Mouse (Mus musculus) stomach, embryonic 15.5 days (tissue): Measurements from ENCODE around the gene Ptpn21. TPM values are rescaled to one million over a fixed set of nuclear protein-coding genes. Genes with fewer than 3 reads are reported as not detected.

ENCODE experiments used
- ATAC-seq: fragments of 200-750 bp; cut with Nextera tagmentation; 2 replicates; pipeline ENCODE4 v1.8.0; 2017; ENCODE audit warnings: low read depth, moderate number of reproducible peaks, moderate TSS enrichment; ENCODE audit not compliant: insufficient read depth, low FRiP score
- H3K27ac ChIP-seq: fragments of 300-500 bp; sonication (generic); 2 replicates; pipeline ENCODE4 v1.5.1; 2015; ENCODE audit warnings: mild to moderate bottlenecking, inconsistent platforms
- H3K27me3 ChIP-seq: fragments of 300-500 bp; sonication (generic); replicated peaks from 2 replicates; pipeline ENCODE4 v1.6.1; 2015; ENCODE audit warnings: inconsistent platforms
- H3K36me3 ChIP-seq: fragments of 300-500 bp; sonication (generic); 2 replicates; pipeline ENCODE4 v1.6.1; 2015; ENCODE audit warnings: inconsistent platforms
- H3K4me1 ChIP-seq: fragments of 300-500 bp; sonication (generic); 2 replicates; pipeline ENCODE4 v1.6.1; 2015; ENCODE audit warnings: inconsistent platforms
- H3K4me2 ChIP-seq: fragments of 300-500 bp; sonication (generic); 2 replicates; pipeline ENCODE4 v1.6.1; 2015; ENCODE audit warnings: mild to moderate bottlenecking, inconsistent platforms
- H3K4me3 ChIP-seq: fragments of 300-500 bp; sonication (generic); replicated peaks from 2 replicates; pipeline ENCODE4 v1.5.1; 2015; ENCODE audit warnings: inconsistent platforms
- H3K9ac ChIP-seq: fragments of 300-500 bp; sonication (generic); 2 replicates; pipeline ENCODE4 v1.6.1; 2015; ENCODE audit warnings: inconsistent platforms
- H3K9me3 ChIP-seq: fragments of 300-500 bp; sonication (generic); 2 replicates; pipeline ENCODE4 v1.6.1; 2016; ENCODE audit warnings: inconsistent platforms
- WGBS: fragments of 180-500 bp; shearing (Covaris S2); methylation state at CpG from one replicate; pipeline ENCODE4 v1.1.7; 2015; 5-methylcytosine and 5-hydroxymethylcytosine counted together
- polyA plus RNA-seq: library from polyadenylated mRNA; unstranded; fragments of >200 nt; fragmentation: Nextera tagmentation; extraction: Ambion mirVana; gene quantifications from 2 replicates; pipeline ENCODE4 v1.2.1, GENCODE M21; 2015

The Ptpn21 gene
- polyA plus RNA-seq, 1 experiment from 2014 or later, result 9.9 TPM

DNA sequence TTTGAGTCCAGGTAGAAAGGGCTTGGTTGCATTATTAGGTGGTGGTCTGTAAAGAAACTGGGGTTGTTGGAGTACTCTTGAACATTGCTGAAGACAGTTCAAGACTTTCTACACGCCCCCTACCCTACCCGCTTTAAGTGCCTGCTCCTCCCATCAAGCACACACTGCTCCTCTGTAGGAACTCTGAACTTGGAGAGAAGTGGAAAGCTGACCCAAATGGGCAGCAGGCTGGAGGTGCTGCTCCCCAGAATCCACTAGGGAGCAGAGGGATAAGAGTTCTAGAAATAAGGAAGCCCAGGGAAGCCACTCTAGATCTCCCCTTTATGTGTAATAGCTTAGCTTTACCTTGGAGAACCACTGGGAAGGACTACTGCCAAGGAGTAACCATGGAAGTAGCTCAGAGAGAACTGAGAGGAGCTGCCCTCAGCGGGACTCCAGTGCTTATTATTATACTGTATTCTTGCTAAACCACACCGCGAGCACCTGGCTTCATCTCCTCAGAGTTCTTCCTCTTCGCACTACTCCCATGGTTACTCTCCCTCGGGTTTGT, 671 bp upstream of the Ptpn21 start:
- H3K9ac ChIP-seq, result peak overlapping the region; percentile 80; the same call in 1 of the 2 replicates
- no peaks in the 10 kb centered on the region for H3K9me3 ChIP-seq
- H3K27ac ChIP-seq, result peak overlapping the region; percentile 92
- peaks cover 14% of the 10 kb centered on the region for H3K4me1 ChIP-seq
- 12% methylated on average over 7 of the region's 7 CpGs for WGBS
- peak overlapping the region; percentile 82 for H3K4me3 ChIP-seq
- H3K27me3 ChIP-seq, result no peaks in the 10 kb centered on the region
- ATAC-seq, result no peak
- H3K36me3 ChIP-seq, result no peaks in the 10 kb centered on the region
- H3K4me2 ChIP-seq, result peak overlapping the region; percentile 70

- WGBS, result 12% methylated on average over 22 of the region's 22 CpGs
- Histone ChIP-seq H3K9me3 (no peaks in the 10 kb centered on the region), H3K36me3 (no peaks in the 10 kb centered on the region), H3K4me2 (peak overlapping the region; percentile 76), H3K4me1 (peaks cover 14% of the 10 kb centered on the region), H3K27ac (peak overlapping the region; percentile 23; the same call in 1 of the 2 replicates), H3K27me3 (no peaks in the 10 kb centered on the region), H3K4me3 (peak overlapping the region; percentile 66), H3K9ac (peak overlapping the region; percentile 27; the same call in 1 of the 2 replicates)
- peak; percentile 14; the same call in 1 of the 2 replicates for ATAC-seq
These were observed 2.1 kb downstream of the Ptpn21 start for GRCm38 (mm10) chr12:98734880-98735801.

DNA sequence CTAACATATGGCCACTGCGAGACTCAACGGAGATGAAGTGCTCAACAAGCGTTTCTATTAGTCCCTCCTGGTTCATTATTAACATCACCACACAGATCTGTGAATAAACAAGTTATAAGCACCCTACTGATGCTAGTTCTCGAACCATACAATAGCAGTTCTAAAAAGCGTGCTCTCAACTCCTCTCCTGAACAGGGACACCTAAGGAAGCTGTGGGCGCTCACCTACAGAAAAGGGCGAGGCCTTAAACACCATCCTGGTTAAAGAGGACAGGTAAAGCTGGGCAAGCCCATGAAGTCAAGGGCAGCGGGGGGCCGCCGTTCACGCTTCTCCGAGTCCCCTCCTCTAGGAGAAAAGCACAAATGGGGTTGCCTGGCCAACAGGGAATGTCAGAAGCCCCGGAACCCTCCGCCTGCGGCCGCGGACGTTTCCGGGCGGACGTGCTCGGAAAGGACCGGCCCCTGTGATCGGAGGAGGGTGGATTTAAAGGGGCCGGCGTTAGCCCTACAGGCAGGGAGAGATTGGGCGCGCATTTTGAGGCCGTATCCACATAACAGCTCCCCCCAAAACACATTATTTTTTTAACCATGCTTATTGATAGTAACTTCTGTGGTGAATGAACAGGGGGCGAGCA, 2.8 kb downstream of the Ptpn21 start:
- no peaks in the 10 kb centered on the region for H3K36me3 ChIP-seq
- H3K27me3 ChIP-seq, result no peaks in the 10 kb centered on the region
- H3K9me3 ChIP-seq, result no peaks in the 10 kb centered on the region
- H3K4me3 ChIP-seq, result peak overlapping the region; percentile 66
- peak overlapping the region; percentile 62 for H3K9ac ChIP-seq
- peak overlapping the region; percentile 55; the same call in 1 of the 2 replicates for H3K27ac ChIP-seq
- peak; percentile 86; the same call in 1 of the 2 replicates for ATAC-seq
- H3K4me2 ChIP-seq, result peak overlapping the region; percentile 76
- WGBS, result under 1% methylated on average over 30 of the region's 30 CpGs
- peaks cover 14% of the 10 kb centered on the region for H3K4me1 ChIP-seq

DNA sequence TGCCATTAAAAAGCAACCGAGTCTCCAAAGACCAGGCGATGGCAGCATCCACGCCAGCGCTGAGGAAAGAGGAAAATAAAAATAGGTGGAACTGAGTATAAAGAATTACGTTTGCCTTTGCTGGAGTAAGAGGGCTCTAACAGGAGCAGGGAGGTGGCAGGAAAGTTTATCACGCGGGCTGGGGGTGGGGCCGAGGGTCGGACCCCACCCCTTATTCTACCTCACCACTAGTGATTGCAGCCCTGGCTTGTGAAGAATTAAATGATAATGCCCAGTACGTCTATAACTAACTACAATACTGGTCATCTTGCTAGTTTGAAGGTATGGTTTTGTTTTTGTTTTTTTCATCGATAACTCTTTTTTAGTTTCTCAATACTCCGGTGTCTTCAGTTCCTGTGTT, 3.4 kb downstream of the Ptpn21 start:
- Histone ChIP-seq H3K9me3 (no peaks in the 10 kb centered on the region), H3K4me2 (peak overlapping the region; percentile 76), H3K9ac (peak overlapping the region; percentile 62; the same call in 1 of the 2 replicates), H3K27me3 (no peaks in the 10 kb centered on the region), H3K27ac (peak overlapping the region; percentile 55; the same call in 1 of the 2 replicates), H3K4me3 (peak overlapping the region; percentile 66), H3K4me1 (peaks cover 14% of the 10 kb centered on the region), H3K36me3 (no peaks in the 10 kb centered on the region)
- 13% methylated on average over 12 of the region's 12 CpGs for WGBS
- no peak for ATAC-seq

DNA sequence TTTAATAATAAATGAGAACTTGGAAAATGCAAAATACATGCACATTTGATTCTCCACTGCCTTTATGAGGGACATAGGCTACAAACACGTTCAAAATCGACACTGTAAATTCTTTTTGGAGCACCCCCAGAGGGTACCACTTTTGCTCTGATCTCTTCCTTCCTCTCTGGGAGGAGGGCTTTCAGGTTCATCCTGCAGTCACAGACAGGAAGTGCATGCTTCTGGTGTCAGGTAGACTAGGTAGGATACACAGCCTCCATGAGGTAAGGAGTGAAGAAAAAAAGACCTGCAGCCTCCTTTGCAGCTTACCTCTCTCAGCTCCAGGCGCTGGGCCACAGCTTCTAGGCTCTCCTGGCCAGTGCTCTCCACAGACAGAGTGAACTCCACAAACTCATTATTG, 4.0 kb downstream of the Ptpn21 start:
- Histone ChIP-seq H3K4me2 (peak overlapping the region; percentile 76), H3K27me3 (no peaks in the 10 kb centered on the region), H3K4me1 (peaks cover 12% of the 10 kb centered on the region), H3K27ac (no peak overlapping the region), H3K9ac (no peak overlapping the region), H3K4me3 (peak overlapping the region; percentile 66), H3K36me3 (no peaks in the 10 kb centered on the region), H3K9me3 (no peaks in the 10 kb centered on the region)
- no peak for ATAC-seq
- 57% methylated on average over 3 of the region's 3 CpGs for WGBS

GRCm38 (mm10) chr12:98730682-98731081, 6.5 kb downstream of the Ptpn21 start:
- no peaks in the 10 kb centered on the region for H3K9me3 ChIP-seq
- no peak overlapping the region for H3K9ac ChIP-seq
- peaks cover 10% of the 10 kb centered on the region for H3K4me1 ChIP-seq
- H3K27ac ChIP-seq, result no peak overlapping the region
- WGBS, result 85% methylated on average over 11 of the region's 11 CpGs
- no peak overlapping the region for H3K4me3 ChIP-seq
- ATAC-seq, result no peak
- H3K36me3 ChIP-seq, result no peaks in the 10 kb centered on the region
- no peaks in the 10 kb centered on the region for H3K27me3 ChIP-seq
- H3K4me2 ChIP-seq, result no peak overlapping the region

DNA sequence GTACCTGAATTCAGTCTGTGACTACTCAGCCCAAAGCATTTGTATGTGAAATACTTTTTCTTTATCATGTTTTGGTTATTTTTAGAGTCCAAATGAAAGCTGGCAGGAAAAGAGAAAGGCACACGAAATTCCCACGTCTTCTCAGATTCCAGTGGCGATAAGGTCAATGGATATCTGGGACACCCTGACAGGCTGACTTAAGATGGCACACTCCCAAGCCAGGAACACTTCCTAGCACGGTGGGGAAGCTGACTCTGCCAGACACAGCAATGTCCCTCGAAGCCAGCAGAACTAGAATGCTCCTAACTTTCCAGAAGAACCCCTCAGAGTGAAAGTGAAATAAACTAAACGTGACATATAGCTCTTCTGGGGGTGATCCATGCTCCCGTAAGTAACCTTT, 10.0 kb downstream of the Ptpn21 start:
- Histone ChIP-seq H3K4me3 (no peak overlapping the region), H3K27me3 (no peaks in the 10 kb centered on the region), H3K27ac (0 out of 2 replicates have a peak overlapping the region, but pooled peaks have one; percentile 27), H3K9me3 (no peaks in the 10 kb centered on the region), H3K4me1 (0 out of 2 replicates have a peak, but pooled peaks cover 3% of the 10 kb centered on the region), H3K36me3 (no peaks in the 10 kb centered on the region), H3K4me2 (no peak overlapping the region), H3K9ac (no peak overlapping the region)
- 67% methylated on average over 7 of the region's 7 CpGs for WGBS
- ATAC-seq, result no peak

GRCm38 (mm10) chr12:98726078-98726477, 11.1 kb downstream of the Ptpn21 start:
- H3K4me2 ChIP-seq, result no peak overlapping the region
- 75% methylated on average over 7 of the region's 7 CpGs for WGBS
- H3K27me3 ChIP-seq, result no peaks in the 10 kb centered on the region
- 0 out of 2 replicates have a peak, but pooled peaks have one; percentile 72 for ATAC-seq
- H3K4me1 ChIP-seq, result 0 out of 2 replicates have a peak, but pooled peaks cover 3% of the 10 kb centered on the region
- H3K27ac ChIP-seq, result no peak overlapping the region
- H3K9ac ChIP-seq, result no peak overlapping the region
- no peaks in the 10 kb centered on the region for H3K36me3 ChIP-seq
- no peak overlapping the region for H3K4me3 ChIP-seq
- H3K9me3 ChIP-seq, result no peaks in the 10 kb centered on the region

DNA sequence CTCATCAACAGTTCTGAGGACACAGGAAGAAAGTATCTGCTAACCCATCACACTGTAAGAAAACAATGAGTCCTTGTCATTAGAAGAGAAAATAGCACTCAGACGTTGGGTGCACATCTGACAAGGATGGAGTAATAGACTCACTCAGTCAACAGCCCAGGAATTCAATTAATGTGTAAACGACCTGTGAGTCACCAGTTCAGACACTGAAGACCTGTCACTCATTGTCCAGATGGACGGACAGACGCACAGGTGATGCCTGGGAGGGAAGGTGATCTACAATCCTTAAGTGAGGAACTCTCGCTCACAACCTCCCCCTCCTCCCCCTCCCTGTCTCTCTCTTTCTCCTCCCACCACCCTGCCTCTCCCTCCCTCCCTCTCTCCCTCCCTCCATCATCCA, 12.2 kb downstream of the Ptpn21 start:
- no peak for ATAC-seq
- H3K27me3 ChIP-seq, result no peaks in the 10 kb centered on the region
- H3K4me1 ChIP-seq, result 0 out of 2 replicates have a peak, but pooled peaks cover 3% of the 10 kb centered on the region
- H3K4me2 ChIP-seq, result no peak overlapping the region
- H3K9me3 ChIP-seq, result no peaks in the 10 kb centered on the region
- WGBS, result 55% methylated on average over 5 of the region's 5 CpGs
- no peaks in the 10 kb centered on the region for H3K36me3 ChIP-seq
- no peak overlapping the region for H3K9ac ChIP-seq
- no peak overlapping the region for H3K4me3 ChIP-seq
- H3K27ac ChIP-seq, result no peak overlapping the region

DNA sequence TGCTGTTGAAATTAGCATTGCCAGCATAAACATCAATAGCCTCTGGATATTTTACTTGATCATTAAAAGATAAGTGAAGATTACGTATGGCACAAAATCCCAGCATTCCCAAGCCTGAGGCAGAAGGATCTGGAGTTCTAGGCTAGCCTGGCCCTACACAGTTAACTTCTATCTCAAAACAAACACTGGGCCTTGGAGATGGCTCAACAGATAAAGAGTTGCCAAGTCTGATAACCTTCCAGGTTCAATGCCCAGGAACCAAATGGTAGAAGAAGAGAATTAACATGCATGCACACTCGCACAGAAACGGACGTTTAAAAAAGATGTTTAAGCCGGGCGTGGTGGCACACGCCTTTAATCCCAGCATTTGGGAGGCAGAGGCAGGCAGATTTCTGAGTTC, 13.0 kb downstream of the Ptpn21 start:
- Histone ChIP-seq H3K4me1 (0 out of 2 replicates have a peak, but pooled peaks cover 3% of the 10 kb centered on the region), H3K9ac (no peak overlapping the region), H3K27ac (no peak overlapping the region), H3K4me2 (no peak overlapping the region), H3K4me3 (no peak overlapping the region), H3K27me3 (no peaks in the 10 kb centered on the region), H3K36me3 (no peaks in the 10 kb centered on the region), H3K9me3 (no peaks in the 10 kb centered on the region)
- ATAC-seq, result no peak
- WGBS, result 95% methylated on average over 7 of the region's 7 CpGs

DNA sequence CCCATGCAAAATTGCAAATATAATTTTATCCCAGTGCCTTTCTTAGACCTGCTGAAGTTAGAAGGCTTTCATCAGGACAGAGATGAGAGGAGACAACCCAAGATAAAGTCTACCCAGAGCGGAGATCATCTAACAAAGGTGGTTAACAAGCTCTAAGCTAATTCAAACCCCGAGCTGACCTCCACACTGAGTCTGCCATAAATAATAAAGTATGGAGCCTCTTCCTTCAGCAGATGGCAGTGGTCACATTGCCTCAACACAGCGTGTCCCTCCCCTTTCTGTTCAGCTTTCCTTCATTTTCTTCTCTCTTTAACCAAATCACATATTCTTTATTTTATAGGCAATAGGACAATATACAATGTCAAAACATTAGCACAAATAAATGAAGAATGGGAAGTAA, 16.2 kb downstream of the Ptpn21 start:
- Histone ChIP-seq H3K27ac (no peak overlapping the region), H3K4me3 (no peak overlapping the region), H3K9ac (no peak overlapping the region), H3K4me2 (no peak overlapping the region), H3K4me1 (no peaks in the 10 kb centered on the region), H3K36me3 (no peaks in the 10 kb centered on the region), H3K27me3 (no peaks in the 10 kb centered on the region), H3K9me3 (no peaks in the 10 kb centered on the region)
- ATAC-seq, result no peak
- WGBS, result 51% methylated on average over 3 of the region's 3 CpGs
